Mouse (Mus musculus) hindbrain, postnatal 0 days (tissue): ENCODE measurements around the gene Dlg2. TPM values are rescaled to one million over a fixed set of nuclear protein-coding genes. Genes with fewer than 3 reads are reported as not detected.

Experiments used
- ATAC-seq: fragments of 200-750 bp; cut with Nextera tagmentation; 2 replicates; pipeline ENCODE4 v1.8.0; 2017; ENCODE audit warnings: mild to moderate bottlenecking, moderate TSS enrichment, moderate library complexity
- DNase-seq: peaks from one replicate; pipeline ENCODE4 v3.0.0-alpha.2; 2015; ENCODE audit warnings: low spot score
- H3K27ac ChIP-seq: fragments of 300-500 bp; sonication (generic); 2 replicates; pipeline ENCODE4 v1.5.1; 2014; ENCODE audit warnings: mild to moderate bottlenecking
- H3K27me3 ChIP-seq: fragments of 300-500 bp; sonication (generic); 2 replicates; pipeline ENCODE4 v1.6.1; 2014; ENCODE audit warnings: low read length, mixed read lengths; ENCODE audit not compliant: insufficient read depth
- H3K36me3 ChIP-seq: fragments of 300-500 bp; sonication (generic); 2 replicates; pipeline ENCODE4 v1.6.1; 2014; ENCODE audit warnings: low read length, mixed read lengths; ENCODE audit not compliant: insufficient read depth
- H3K4me1 ChIP-seq: fragments of 300-500 bp; sonication (generic); 2 replicates; pipeline ENCODE4 v1.6.1; 2014; ENCODE audit warnings: antibody characterized with exemption, low read length, mixed read lengths; ENCODE audit not compliant: insufficient read depth
- H3K4me2 ChIP-seq: fragments of 300-500 bp; sonication (generic); 2 replicates; pipeline ENCODE4 v1.6.1; 2014; ENCODE audit warnings: low read depth, mild to moderate bottlenecking, low read length, moderate library complexity, mixed read lengths
- H3K4me3 ChIP-seq: fragments of 300-500 bp; sonication (generic); 2 replicates; pipeline ENCODE4 v1.5.1; 2014; ENCODE audit warnings: low read length
- H3K9ac ChIP-seq: fragments of 300-500 bp; sonication (generic); replicated peaks from 2 replicates; pipeline ENCODE4 v1.6.1; 2014; ENCODE audit warnings: mild to moderate bottlenecking, low read length, moderate library complexity, mixed read lengths
- H3K9me3 ChIP-seq: fragments of 300-500 bp; sonication (generic); 2 replicates; pipeline ENCODE4 v1.6.1; 2016; ENCODE audit warnings: low read length, mixed read lengths
- CTCF ChIP-seq: IDR thresholded peaks from 2 replicates; pipeline ENCODE4 v1.5.1; 2016; ENCODE audit warnings: antibody characterized with exemption, control low read depth, low read depth
- WGBS: fragments of 180-500 bp; shearing (Covaris S2); extraction: QIAGEN DNeasy Blood & Tissue Kit; methylation state at CpG from one replicate; pipeline ENCODE4 v1.1.7; 2014; 5-methylcytosine and 5-hydroxymethylcytosine counted together
- polyA plus RNA-seq: library from polyadenylated mRNA; unstranded; fragments of >200 nt; fragmentation: Nextera tagmentation; extraction: Ambion mirVana; gene quantifications from 2 replicates; pipeline ENCODE4 v1.2.1, GENCODE M21; 2015
- total RNA-seq: library from RNA; depleted of rRNA; stranded (reverse); fragments of >200 nt; gene quantifications from 2 replicates; pipeline ENCODE4 v1.2.3, GENCODE M21; 2014

The Dlg2 gene
- total and polyA plus RNA-seq, 2 experiments from 2014 or later = 20.4 to 113 TPM

- Histone ChIP-seq H3K36me3 (no peaks in the 10 kb centered on the region), H3K27ac (peak overlapping the region; percentile 59), H3K4me3 (peak overlapping the region; percentile 46), H3K9ac (peak overlapping the region; percentile 58), H3K27me3 (no peaks in the 10 kb centered on the region), H3K4me2 (peak overlapping the region; percentile 65), H3K4me1 (no peaks in the 10 kb centered on the region; the same call in none of the 2 replicates), H3K9me3 (no peaks in the 10 kb centered on the region)
- ATAC-seq (peak; percentile 83), DNase-seq (peak; percentile 70)
- under 1% methylated on average over 21 of the region's 21 CpGs for WGBS
- no peak for TF ChIP-seq CTCF
Measured at GRCm38 (mm10) chr7:90887007-90887720, 410.7 kb downstream of the Dlg2 start.

GRCm38 (mm10) chr7:90927441-90927840 lies 451.0 kb downstream of the Dlg2 start:
- peak; percentile 2 for DNase-seq
- ATAC-seq = no peak

GRCm38 (mm10) chr7:90940726-90941125 lies 464.3 kb downstream of the Dlg2 start:
- H3K36me3 ChIP-seq = no peaks in the 10 kb centered on the region
- no peaks in the 10 kb centered on the region for H3K9me3 ChIP-seq
- H3K4me2 ChIP-seq = no peak overlapping the region
- H3K4me3 ChIP-seq = no peak overlapping the region
- H3K27ac ChIP-seq = no peak overlapping the region
- H3K4me1 ChIP-seq = no peaks in the 10 kb centered on the region
- 79% methylated on average over 5 of the region's 5 CpGs for WGBS
- no peaks in the 10 kb centered on the region for H3K27me3 ChIP-seq
- H3K9ac ChIP-seq = no peak overlapping the region
- TF ChIP-seq CTCF = no peak
- ATAC-seq = no peak
- no peak for DNase-seq

More at GRCm38 (mm10) chr7:90927441-90927840, 451.0 kb downstream of the Dlg2 start:
- Histone ChIP-seq H3K9me3 (no peaks in the 10 kb centered on the region), H3K4me3 (no peak overlapping the region), H3K27me3 (no peaks in the 10 kb centered on the region), H3K9ac (no peak overlapping the region), H3K36me3 (no peaks in the 10 kb centered on the region), H3K4me2 (no peak overlapping the region), H3K27ac (no peak overlapping the region), H3K4me1 (no peaks in the 10 kb centered on the region)
- 69% methylated on average over 4 of the region's 4 CpGs for WGBS
- TF ChIP-seq CTCF = no peak

GRCm38 (mm10) chr7:90947073-90947472 lies 470.6 kb downstream of the Dlg2 start:
- ATAC-seq = no peak
- Histone ChIP-seq H3K4me1 (no peaks in the 10 kb centered on the region), H3K27me3 (no peaks in the 10 kb centered on the region), H3K9me3 (no peaks in the 10 kb centered on the region), H3K4me3 (no peak overlapping the region), H3K36me3 (no peaks in the 10 kb centered on the region), H3K27ac (no peak overlapping the region), H3K4me2 (no peak overlapping the region), H3K9ac (no peak overlapping the region)
- no peak for TF ChIP-seq CTCF
- 83% methylated on average over 8 of the region's 8 CpGs for WGBS
- no peak for DNase-seq

- Histone ChIP-seq H3K4me2 (no peak overlapping the region), H3K27ac (no peak overlapping the region), H3K4me3 (no peak overlapping the region), H3K36me3 (no peaks in the 10 kb centered on the region), H3K9me3 (no peaks in the 10 kb centered on the region), H3K27me3 (no peaks in the 10 kb centered on the region), H3K9ac (no peak overlapping the region), H3K4me1 (no peaks in the 10 kb centered on the region)
- ATAC-seq (no peak), DNase-seq (no peak)
- 87% methylated on average over 5 of the region's 5 CpGs for WGBS
- TF ChIP-seq CTCF = no peak
Measured at GRCm38 (mm10) chr7:90949212-90949611, 472.7 kb downstream of the Dlg2 start.

GRCm38 (mm10) chr7:90977241-90977640 lies 500.8 kb downstream of the Dlg2 start:
- Histone ChIP-seq H3K9ac (no peak overlapping the region), H3K4me3 (no peak overlapping the region), H3K9me3 (no peaks in the 10 kb centered on the region), H3K4me1 (no peaks in the 10 kb centered on the region), H3K27me3 (no peaks in the 10 kb centered on the region), H3K36me3 (no peaks in the 10 kb centered on the region), H3K27ac (no peak overlapping the region), H3K4me2 (no peak overlapping the region)
- TF ChIP-seq CTCF = no peak
- no peak for ATAC-seq
- peak; percentile 6 for DNase-seq

GRCm38 (mm10) chr7:90982069-90982468 lies 505.6 kb downstream of the Dlg2 start:
- TF ChIP-seq CTCF = no peak
- Histone ChIP-seq H3K4me3 (no peak overlapping the region), H3K9me3 (no peaks in the 10 kb centered on the region)

More at GRCm38 (mm10) chr7:90982069-90982468, 505.6 kb downstream of the Dlg2 start:
- no peaks in the 10 kb centered on the region for H3K27me3 ChIP-seq
- H3K4me2 ChIP-seq = no peak overlapping the region
- ATAC-seq (no peak), DNase-seq (no peak)
- H3K27ac ChIP-seq = no peak overlapping the region
- no peak overlapping the region for H3K9ac ChIP-seq
- no peaks in the 10 kb centered on the region for H3K36me3 ChIP-seq
- no peaks in the 10 kb centered on the region for H3K4me1 ChIP-seq
